Mouse (Mus musculus): ENCODE data around the gene Mettl24. TPM values are rescaled to one million over a fixed set of nuclear protein-coding genes. Genes with fewer than 3 reads are reported as not detected.

The Mettl24 gene
- polyA plus RNA-seq, 1 experiment, result 0.98 TPM

- Histone ChIP-seq H3K27ac (ENCODE audit: control insufficient read depth, insufficient read depth, low read depth, low read length) (no peak overlapping the region), H3K27me3 (ENCODE audit: control insufficient read depth, insufficient read depth, low read length) (no peaks in the 10 kb centered on the region), H3K36me3 (ENCODE audit: control insufficient read depth, insufficient read depth, low read length) (no peaks in the 10 kb centered on the region), H3K4me3 (ENCODE audit: control insufficient read depth, low read depth, low read length) (no peak overlapping the region), H3K4me1 (ENCODE audit: control insufficient read depth, insufficient read depth, low read length) (no peaks in the 10 kb centered on the region)
- TF ChIP-seq CTCF (IDR thresholded peaks at IDR 0.05; ENCODE audit: control insufficient read depth, insufficient read depth, insufficient replicate concordance, low read depth, low read length) (no peak), POLR2A (IDR thresholded peaks at IDR 0.05; ENCODE audit: control insufficient read depth, low read depth, low read length) (no peak)
Measured at GRCm38 (mm10) chr10:40855616-40856015, 172.5 kb downstream of the Mettl24 start.

DNA sequence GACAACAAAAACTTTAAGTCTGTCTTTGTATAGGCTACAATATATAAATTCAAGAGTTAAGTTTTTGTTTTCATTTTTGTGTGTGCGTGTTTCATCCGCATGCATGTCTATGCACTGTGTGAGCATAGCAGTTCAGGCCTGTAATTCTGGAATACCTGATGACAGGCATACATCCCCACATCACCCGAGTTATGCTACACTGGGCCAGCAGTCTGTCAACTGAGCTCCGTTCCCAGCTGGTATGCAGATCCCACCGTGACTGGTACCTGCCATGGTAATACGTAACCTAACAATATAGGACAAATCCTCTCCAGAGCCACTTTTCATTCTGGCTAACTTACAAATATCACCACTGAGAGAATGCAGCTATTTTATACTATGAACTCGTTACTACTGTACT is 173.6 kb downstream of the Mettl24 start:
- Histone ChIP-seq H3K36me3 (ENCODE audit: control insufficient read depth, insufficient read depth, low read length) (no peaks in the 10 kb centered on the region), H3K27ac (ENCODE audit: control insufficient read depth, insufficient read depth, low read depth, low read length) (no peak overlapping the region), H3K4me1 (ENCODE audit: control insufficient read depth, insufficient read depth, low read length) (no peaks in the 10 kb centered on the region), H3K27me3 (ENCODE audit: control insufficient read depth, insufficient read depth, low read length) (no peaks in the 10 kb centered on the region), H3K4me3 (ENCODE audit: control insufficient read depth, low read depth, low read length) (no peak overlapping the region)
- no peak for TF ChIP-seq POLR2A (IDR thresholded peaks at IDR 0.05; ENCODE audit: control insufficient read depth, low read depth, low read length)
- TF ChIP-seq CTCF (IDR thresholded peaks at IDR 0.05; ENCODE audit: control insufficient read depth, insufficient read depth, insufficient replicate concordance, low read depth, low read length), result no peak

GRCm38 (mm10) chr10:40857599-40857998 is 174.5 kb downstream of the Mettl24 start:
- Histone ChIP-seq H3K27me3 (ENCODE audit: control insufficient read depth, insufficient read depth, low read length) (no peaks in the 10 kb centered on the region), H3K4me1 (ENCODE audit: control insufficient read depth, insufficient read depth, low read length) (no peaks in the 10 kb centered on the region)
- TF ChIP-seq POLR2A (IDR thresholded peaks at IDR 0.05; ENCODE audit: control insufficient read depth, low read depth, low read length), result no peak
- TF ChIP-seq CTCF (IDR thresholded peaks at IDR 0.05; ENCODE audit: control insufficient read depth, insufficient read depth, insufficient replicate concordance, low read depth, low read length), result no peak

More at GRCm38 (mm10) chr10:40857599-40857998, 174.5 kb downstream of the Mettl24 start:
- no peak overlapping the region for H3K4me3 ChIP-seq (ENCODE audit: control insufficient read depth, low read depth, low read length)
- H3K27ac ChIP-seq (ENCODE audit: control insufficient read depth, insufficient read depth, low read depth, low read length), result no peak overlapping the region
- no peaks in the 10 kb centered on the region for H3K36me3 ChIP-seq (ENCODE audit: control insufficient read depth, insufficient read depth, low read length)

Other genes starting within 250 kb of the Mettl24 start
- 146 and 172 TPM in 2 replicates for gene Slc22a16, start 112.9 kb upstream of the Mettl24 start, polyA plus RNA-seq (2012; rRNA removed)
- gene Ddo, start 53.3 kb upstream of the Mettl24 start, polyA plus RNA-seq (2012; rRNA removed), result 2.5 and 2.9 TPM in 2 replicates
- gene Cdc40, start 200.0 kb downstream of the Mettl24 start, polyA plus RNA-seq (2012; rRNA removed), result 6.0 and 6.1 TPM in 2 replicates
- gene Wasf1, start 200.2 kb downstream of the Mettl24 start, polyA plus RNA-seq (2012; rRNA removed), result 7.5 and 11.4 TPM in 2 replicates